Mouse (Mus musculus) frontal cortex, postnatal 25 days (tissue): ENCODE data around the gene Itga10.
"Not testable (repeated sequence)": the region's sequence is repeated elsewhere in the genome, so short reads cannot be mapped to it uniquely, and the experiment has no call there.

Experiments used
- DNase-seq, 2 experiments: peaks; one replicate each; pipeline ENCODE4 v3.0.0; 2022; ENCODE audit warnings: low spot score in 2 of 2

Itga10 gene

GRCm38 (mm10) chr3:96634928-96635879 is 10.2 kb upstream of the Itga10 start, which contains the start of the genes Pex11b and Gm42957:
Gene Pex11b (plus strand): TSS chr3:96635376.
Gene Gm42957 (plus strand): TSS chr3:96635474.
- peak; percentile 78 to 81 for DNase-seq

DNA sequence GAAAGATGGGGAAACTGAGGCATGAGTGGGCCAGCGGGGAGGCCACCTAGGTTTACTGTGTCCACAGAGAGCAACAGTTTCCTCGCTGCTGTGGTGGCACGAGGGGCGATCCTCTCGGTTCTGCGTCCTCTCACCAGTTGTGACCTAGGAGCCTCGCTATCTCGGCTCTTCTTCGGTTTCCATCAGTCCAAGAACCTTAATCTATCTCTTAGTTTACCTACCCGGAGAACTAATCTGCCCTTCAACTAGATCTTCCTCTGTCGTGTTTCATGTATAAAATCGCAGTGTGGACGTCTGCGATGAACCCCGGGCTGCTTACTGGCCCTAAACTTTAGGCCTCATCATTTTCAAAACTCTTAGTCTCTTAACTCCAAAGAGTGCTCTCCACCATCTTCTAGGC is 9.5 kb upstream of the Itga10 start:
- DNase-seq, result no peak

- no peak for DNase-seq
Observed at GRCm38 (mm10) chr3:96636448-96636847, 8.9 kb upstream of the Itga10 start.

GRCm38 (mm10) chr3:96639219-96639618 is 6.2 kb upstream of the Itga10 start:
- peak; percentile 30 to 42 for DNase-seq

DNA sequence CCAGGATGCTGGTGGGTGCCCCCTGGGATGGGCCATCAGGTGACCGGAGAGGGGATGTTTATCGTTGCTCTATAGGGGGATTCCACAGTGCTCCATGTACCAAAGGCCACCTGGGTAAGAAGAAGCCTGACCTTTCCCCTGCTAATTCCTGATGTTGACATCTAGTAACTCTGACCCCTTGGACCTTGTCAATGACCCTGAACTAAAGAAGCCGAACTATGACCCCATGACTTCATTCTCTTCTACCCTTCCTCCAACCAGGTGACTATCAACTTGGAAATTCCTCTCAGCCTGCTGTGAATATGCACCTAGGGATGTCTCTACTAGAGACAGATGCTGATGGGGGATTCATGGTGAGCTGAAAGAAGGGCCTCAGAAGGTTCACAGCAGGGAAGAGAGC is 2.0 kb downstream of the Itga10 start:
- DNase-seq, result no peak

- no peak for DNase-seq
Observed at GRCm38 (mm10) chr3:96660901-96661300, 15.5 kb downstream of the Itga10 start.

DNA sequence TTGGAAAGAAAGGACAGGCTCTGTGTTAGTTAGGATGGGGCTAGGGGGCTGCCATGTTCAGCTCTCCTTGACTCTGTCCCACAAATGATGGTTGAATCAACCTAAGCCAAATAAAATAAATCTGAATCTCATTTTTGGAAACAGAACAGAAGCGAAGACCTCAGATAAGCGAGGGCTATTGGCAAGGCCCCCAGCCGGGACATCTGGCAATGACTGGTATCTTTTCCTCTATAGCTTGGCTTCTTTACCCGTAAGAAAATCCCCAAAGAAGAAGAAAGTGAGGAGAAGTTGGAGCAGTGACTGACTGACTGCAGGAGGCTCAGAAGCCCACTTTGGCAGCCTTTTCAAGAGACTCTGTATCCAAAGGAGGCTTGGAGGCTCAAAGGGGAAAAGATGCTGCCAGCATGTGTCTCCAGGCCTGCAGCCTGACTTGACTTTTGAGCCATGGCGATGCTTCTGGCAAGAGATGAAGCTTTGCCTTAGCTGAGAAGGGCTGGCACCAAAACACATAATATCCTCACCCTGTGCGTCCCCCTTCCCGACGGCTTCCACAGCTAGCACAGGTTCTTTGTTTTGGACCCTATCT is 17.4 kb downstream of the Itga10 start:
- DNase-seq, result no peak

DNA sequence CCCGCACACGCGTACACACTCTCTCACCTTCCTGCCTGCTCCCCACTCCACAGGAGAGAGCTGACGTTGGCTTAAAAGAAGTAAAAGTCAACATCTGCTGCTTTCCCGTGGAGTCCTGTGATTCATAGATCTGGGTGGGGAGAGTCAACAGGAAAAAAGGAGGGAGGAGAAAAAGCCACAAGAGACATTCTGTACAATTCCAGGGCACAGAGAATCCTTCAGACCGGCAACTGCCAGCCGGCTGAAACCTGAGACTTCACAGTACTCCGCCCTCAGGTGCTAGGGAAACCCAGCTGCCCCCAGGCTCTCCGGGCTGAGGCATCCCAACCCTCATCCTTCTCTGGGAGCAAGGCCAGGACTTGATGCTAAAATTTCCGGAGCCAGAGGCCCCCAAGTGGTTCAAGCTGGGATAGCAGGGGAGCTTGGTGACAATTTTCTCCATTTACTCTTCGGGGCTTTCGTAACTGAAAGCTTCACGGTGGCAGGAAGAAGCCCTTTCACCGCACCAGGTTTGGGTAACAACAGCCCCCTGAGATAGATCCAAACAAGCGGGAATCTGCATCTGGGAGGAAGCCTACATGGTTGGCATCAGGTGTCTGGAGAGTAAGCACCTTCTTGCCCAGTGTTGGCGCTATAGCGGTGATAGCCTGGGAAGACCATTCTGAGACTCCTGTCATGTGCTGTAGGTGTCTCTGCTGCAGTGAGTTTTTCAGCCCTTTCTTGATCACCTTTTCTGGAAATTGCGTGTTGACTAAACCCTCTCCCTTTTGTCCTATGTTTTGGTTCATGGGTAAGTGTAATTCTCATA is 18.3 kb downstream of the Itga10 start:
- DNase-seq, result peak; percentile 89 to 90

GRCm38 (mm10) chr3:96665732-96666363 is 20.5 kb downstream of the Itga10 start:
- DNase-seq, result not testable (repeated sequence)

- DNase-seq, result no peak
Observed at GRCm38 (mm10) chr3:96666916-96667315, 21.5 kb downstream of the Itga10 start.

- DNase-seq, result no peak
Observed at GRCm38 (mm10) chr3:96667316-96667715, 21.9 kb downstream of the Itga10 start.

DNA sequence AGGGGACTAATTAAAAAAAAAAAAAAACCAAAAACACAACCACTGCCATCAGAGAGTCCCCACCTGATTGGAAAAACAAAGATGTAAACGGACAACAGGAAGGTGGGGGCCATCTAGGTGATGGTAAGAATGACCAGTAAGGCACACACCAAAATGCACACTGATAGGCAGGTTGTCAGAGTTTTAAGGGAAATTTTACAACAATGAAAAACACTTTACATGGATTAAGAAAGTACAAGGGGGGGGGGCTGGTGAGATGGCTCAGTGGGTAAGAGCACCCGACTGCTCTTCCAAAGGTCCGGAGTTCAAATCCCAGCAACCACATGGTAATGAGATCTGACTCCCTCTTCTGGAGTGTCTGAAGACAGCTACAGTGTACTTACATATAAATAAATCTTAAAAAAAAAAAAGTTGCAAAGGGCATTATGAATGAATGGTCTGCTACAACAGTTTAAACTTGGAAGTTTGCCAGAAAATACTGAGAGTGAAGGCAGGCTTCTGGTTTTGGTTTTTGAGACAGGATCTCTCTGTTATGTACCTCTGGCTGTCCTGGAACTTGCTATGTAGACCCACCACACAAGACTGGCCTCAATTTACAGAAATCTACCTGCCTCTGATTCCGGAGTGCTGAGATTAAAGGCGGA is 23.2 kb downstream of the Itga10 start:
- no peak for DNase-seq

DNA sequence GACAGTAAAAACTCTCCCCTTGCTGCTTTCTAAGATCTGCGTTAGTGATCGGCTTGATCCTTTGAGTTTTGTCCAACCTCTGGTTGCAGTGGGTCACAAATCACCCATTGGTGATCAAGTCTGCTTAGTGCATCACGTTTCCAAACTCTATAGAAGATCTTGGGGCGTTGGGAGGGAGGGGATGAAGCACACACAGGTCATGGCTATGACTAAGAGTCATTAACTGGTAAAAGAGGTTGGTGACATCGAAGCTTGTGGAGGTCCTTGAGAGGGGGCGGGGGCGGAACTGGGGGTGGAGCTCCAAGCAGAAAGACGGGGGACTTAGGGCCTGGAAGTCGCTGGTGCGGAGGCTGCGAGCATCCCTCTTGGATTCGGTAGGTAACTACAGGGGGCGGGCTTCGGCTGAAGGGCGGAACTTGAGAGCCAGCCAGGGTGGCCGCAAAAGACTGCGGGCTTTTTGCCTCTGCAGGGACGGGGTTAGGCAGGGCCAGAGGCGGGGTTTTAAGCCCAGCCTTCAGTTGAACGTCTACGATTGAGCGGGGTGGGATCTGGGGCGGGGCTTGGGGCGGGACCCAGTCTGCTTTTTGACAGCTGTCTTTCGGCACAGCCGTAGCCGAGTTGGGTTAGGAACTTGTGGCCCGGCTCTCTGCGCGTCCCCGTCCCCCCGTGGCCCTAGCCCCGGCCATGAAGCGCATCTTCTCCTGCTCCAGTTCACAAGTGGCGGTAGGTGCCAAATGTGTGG is 24.5 kb downstream of the Itga10 start, which contains the start of gene Ankrd35:
Ankrd35 (plus strand) TSS at position 405 of the 742 bp plus-strand sequence.
- peak; percentile 29 to 34 for DNase-seq

- DNase-seq, result no peak
Observed at GRCm38 (mm10) chr3:96671519-96671918, 26.1 kb downstream of the Itga10 start.

GRCm38 (mm10) chr3:96673514-96673913 is 28.1 kb downstream of the Itga10 start:
- DNase-seq, result no peak

GRCm38 (mm10) chr3:96674442-96674841 is 29.1 kb downstream of the Itga10 start:
- DNase-seq, result no peak

DNA sequence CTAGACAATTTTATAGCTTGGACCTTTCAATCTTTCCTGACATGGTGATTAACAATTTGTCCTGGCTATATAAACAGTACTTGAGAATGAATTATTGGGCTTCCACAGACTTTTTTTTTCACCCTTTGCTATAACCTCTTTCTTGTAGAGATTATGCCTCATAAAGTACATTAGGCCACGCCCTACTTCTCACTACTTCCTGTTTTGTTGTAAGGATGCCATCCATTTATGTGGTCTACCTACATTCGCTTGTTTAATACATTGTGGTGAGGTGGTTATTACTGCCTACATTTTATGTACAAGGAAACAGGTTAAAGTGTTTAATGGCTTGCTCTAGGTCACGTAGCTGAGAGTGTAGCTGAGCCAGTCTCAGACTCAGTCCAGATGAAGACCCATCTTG is 29.8 kb downstream of the Itga10 start:
- DNase-seq, result no peak

GRCm38 (mm10) chr3:96675690-96676089 is 30.3 kb downstream of the Itga10 start:
- no peak for DNase-seq

- no peak for DNase-seq
Observed at GRCm38 (mm10) chr3:96678456-96678855, 33.1 kb downstream of the Itga10 start.

GRCm38 (mm10) chr3:96679159-96679674 is 33.8 kb downstream of the Itga10 start:
- DNase-seq, result no peak
